Mouse (Mus musculus): ENCODE measurements at regions not wholly inside any gene's neighbourhood (a gene's known extent, or its start where the extent isn't known, plus 50 kb on each side); places are given as distances from the start of the nearest gene placed in this dataset.
"Not testable (repeated sequence)": the region's sequence is repeated elsewhere in the genome, so short reads cannot be mapped to it uniquely, and the experiment has no call there.

DNA sequence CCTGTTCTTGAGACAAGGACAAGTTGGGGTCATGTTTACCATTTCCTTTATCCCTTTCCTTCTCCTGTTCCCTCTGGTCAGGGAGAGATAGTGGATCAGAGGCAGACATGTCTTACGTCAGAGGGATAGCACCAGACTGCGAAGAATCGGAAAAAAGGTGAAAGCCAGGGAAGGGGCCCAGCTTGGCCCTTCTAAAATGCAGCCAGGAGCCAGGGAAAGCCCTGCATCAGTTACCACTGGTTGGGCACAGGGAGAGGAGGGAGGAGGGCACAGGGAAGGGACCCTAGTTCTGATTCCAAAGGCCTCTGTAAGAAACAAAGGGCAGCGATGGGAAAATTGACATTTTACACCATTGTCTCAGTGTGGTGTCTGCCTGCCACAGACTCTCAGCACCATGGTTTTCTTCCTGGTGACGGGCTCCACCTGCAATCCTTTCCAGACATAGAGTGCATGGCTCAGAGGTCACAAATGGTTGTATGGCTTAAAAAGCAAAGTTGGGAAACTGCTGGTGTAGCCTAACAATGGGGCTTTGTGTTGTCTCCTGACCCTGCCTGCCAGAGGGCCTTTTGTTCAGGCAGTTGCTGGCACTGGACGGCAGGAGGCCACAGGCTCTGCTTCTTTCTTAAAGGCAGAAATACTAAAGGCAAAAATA lies 229.9 kb downstream of the Bcl11a start:
- H3K27ac ChIP-seq (ENCODE audit: insufficient read depth, low read depth, low read length), result no peak overlapping the region
- H3K4me1 ChIP-seq (ENCODE audit: control insufficient read depth, insufficient read depth, low read length), result no peaks in the 10 kb centered on the region
- H3K36me3 ChIP-seq (ENCODE audit: control insufficient read depth, insufficient read depth, low read length), result no peaks in the 10 kb centered on the region
- H3K4me3 ChIP-seq (ENCODE audit: insufficient read depth, low read depth, low read length), result no peak overlapping the region
- DNase-seq, result no peak
- H3K27me3 ChIP-seq (replicated peaks; ENCODE audit: control insufficient read depth, insufficient read depth, low read length), result no peaks in the 10 kb centered on the region; the same call in 1 of the 2 replicates
- 83% methylated on average over 6 of the region's 6 CpGs for WGBS
- TF ChIP-seq POLR2A (IDR thresholded peaks at IDR 0.05; ENCODE audit: low read depth, low read length), result no peak
- TF ChIP-seq CTCF (conservative IDR thresholded peaks at IDR 0.05; ENCODE audit: insufficient read depth, insufficient read length, low read depth, low read length), result no peak

DNA sequence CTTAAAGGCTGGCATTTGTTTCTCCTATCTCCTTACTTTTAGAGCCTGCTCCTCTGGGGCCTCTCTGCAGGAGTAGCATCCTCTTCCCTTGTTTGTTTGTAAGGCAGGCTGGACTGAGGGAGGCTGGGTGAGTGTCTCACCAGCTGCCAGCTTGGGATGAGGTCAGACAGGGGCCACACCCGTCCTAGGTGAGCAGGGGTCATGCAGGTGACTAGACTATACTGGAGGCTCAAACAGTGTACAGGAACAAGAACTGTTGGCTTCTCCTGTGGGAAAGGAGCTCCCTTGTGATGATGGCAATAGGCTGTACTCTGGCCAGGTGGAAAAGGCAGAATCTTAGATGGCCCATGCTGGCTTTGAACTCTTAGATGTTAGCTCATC lies 230.4 kb downstream of the Bcl11a start:
- no peak overlapping the region for H3K4me3 ChIP-seq (ENCODE audit: insufficient read depth, low read depth, low read length)
- H3K27ac ChIP-seq (ENCODE audit: insufficient read depth, low read depth, low read length), result no peak overlapping the region
- no peak for DNase-seq
- H3K4me1 ChIP-seq (ENCODE audit: control insufficient read depth, insufficient read depth, low read length), result no peaks in the 10 kb centered on the region
- H3K27me3 ChIP-seq (replicated peaks; ENCODE audit: control insufficient read depth, insufficient read depth, low read length), result no peaks in the 10 kb centered on the region; the same call in 1 of the 2 replicates
- 60% methylated on average over 1 of the region's 1 CpGs for WGBS
- no peak for TF ChIP-seq POLR2A (IDR thresholded peaks at IDR 0.05; ENCODE audit: low read depth, low read length)
- TF ChIP-seq CTCF (conservative IDR thresholded peaks at IDR 0.05; ENCODE audit: insufficient read depth, insufficient read length, low read depth, low read length), result no peak
- H3K36me3 ChIP-seq (ENCODE audit: control insufficient read depth, insufficient read depth, low read length), result no peaks in the 10 kb centered on the region

DNA sequence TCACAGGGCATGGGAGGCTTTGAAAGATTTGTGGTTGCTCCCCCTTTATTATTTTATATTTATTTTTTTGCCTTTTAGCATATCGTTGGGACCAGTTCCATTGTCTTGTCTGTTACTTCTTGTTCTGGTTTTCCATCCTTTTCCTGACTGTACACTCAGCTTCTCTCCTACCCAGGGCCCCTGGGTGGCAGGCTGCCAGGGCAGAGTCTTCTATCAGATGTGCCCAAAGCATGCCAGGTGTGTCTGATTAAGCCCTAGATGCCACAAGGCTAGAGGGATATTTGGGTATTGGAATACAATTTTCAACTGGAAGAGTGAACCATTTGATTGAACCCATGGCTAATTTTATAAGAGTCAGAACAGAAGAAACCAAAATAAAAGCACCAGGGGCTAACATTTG lies 236.2 kb downstream of the Bcl11a start:
- TF ChIP-seq CTCF (conservative IDR thresholded peaks at IDR 0.05; ENCODE audit: insufficient read depth, insufficient read length, low read depth, low read length), result no peak
- no peak for TF ChIP-seq POLR2A (IDR thresholded peaks at IDR 0.05; ENCODE audit: low read depth, low read length)
- DNase-seq, result no peak
- H3K27ac ChIP-seq (ENCODE audit: insufficient read depth, low read depth, low read length), result no peak overlapping the region
- H3K36me3 ChIP-seq (ENCODE audit: control insufficient read depth, insufficient read depth, low read length), result no peaks in the 10 kb centered on the region
- no peak overlapping the region for H3K4me3 ChIP-seq (ENCODE audit: insufficient read depth, low read depth, low read length)
- H3K27me3 ChIP-seq (replicated peaks; ENCODE audit: control insufficient read depth, insufficient read depth, low read length), result no peaks in the 10 kb centered on the region
- H3K4me1 ChIP-seq (ENCODE audit: control insufficient read depth, insufficient read depth, low read length), result no peaks in the 10 kb centered on the region
- 75% methylated on average over 1 of the region's 1 CpGs for WGBS

- no peak for TF ChIP-seq POLR2A (IDR thresholded peaks at IDR 0.05; ENCODE audit: low read depth, low read length)
- TF ChIP-seq CTCF (conservative IDR thresholded peaks at IDR 0.05; ENCODE audit: insufficient read depth, insufficient read length, low read depth, low read length), result no peak
- no peaks in the 10 kb centered on the region for H3K4me1 ChIP-seq (ENCODE audit: control insufficient read depth, insufficient read depth, low read length)
- no peaks in the 10 kb centered on the region for H3K27me3 ChIP-seq (replicated peaks; ENCODE audit: control insufficient read depth, insufficient read depth, low read length)
- DNase-seq, result no peak
- no peak overlapping the region for H3K27ac ChIP-seq (ENCODE audit: insufficient read depth, low read depth, low read length)
- no peaks in the 10 kb centered on the region for H3K36me3 ChIP-seq (ENCODE audit: control insufficient read depth, insufficient read depth, low read length)
- H3K4me3 ChIP-seq (ENCODE audit: insufficient read depth, low read depth, low read length), result no peak overlapping the region
- 80% methylated on average over 3 of the region's 3 CpGs for WGBS
Measured at GRCm38 (mm10) chr11:24315582-24315981, 237.7 kb downstream of the Bcl11a start.

DNA sequence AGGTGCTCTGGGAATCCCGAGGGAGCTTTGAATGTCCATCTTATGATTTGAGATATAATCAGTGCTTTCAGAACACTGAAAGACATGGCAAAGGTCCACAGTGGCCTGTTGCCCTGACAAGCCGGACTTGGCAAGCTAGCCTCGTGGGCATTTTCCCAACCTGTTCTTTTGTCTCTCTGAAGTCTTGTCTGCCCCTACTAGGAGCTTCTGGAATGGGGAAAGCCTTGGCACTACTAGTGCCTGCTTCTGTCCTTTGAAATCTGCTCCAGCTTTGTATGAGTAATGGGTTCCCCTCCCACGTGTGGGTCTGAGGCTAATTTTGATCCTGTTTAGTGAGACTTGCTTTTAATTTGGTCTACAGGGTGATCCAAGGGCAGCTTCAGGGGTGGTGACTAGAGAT lies 238.3 kb downstream of the Bcl11a start:
- H3K36me3 ChIP-seq (ENCODE audit: control insufficient read depth, insufficient read depth, low read length), result no peaks in the 10 kb centered on the region
- H3K27ac ChIP-seq (ENCODE audit: insufficient read depth, low read depth, low read length), result no peak overlapping the region
- 68% methylated on average over 4 of the region's 4 CpGs for WGBS
- no peaks in the 10 kb centered on the region for H3K4me1 ChIP-seq (ENCODE audit: control insufficient read depth, insufficient read depth, low read length)
- no peak for DNase-seq
- TF ChIP-seq CTCF (conservative IDR thresholded peaks at IDR 0.05; ENCODE audit: insufficient read depth, insufficient read length, low read depth, low read length) (no peak), POLR2A (IDR thresholded peaks at IDR 0.05; ENCODE audit: low read depth, low read length) (no peak)
- H3K4me3 ChIP-seq (ENCODE audit: insufficient read depth, low read depth, low read length), result no peak overlapping the region
- H3K27me3 ChIP-seq (replicated peaks; ENCODE audit: control insufficient read depth, insufficient read depth, low read length), result no peaks in the 10 kb centered on the region

DNA sequence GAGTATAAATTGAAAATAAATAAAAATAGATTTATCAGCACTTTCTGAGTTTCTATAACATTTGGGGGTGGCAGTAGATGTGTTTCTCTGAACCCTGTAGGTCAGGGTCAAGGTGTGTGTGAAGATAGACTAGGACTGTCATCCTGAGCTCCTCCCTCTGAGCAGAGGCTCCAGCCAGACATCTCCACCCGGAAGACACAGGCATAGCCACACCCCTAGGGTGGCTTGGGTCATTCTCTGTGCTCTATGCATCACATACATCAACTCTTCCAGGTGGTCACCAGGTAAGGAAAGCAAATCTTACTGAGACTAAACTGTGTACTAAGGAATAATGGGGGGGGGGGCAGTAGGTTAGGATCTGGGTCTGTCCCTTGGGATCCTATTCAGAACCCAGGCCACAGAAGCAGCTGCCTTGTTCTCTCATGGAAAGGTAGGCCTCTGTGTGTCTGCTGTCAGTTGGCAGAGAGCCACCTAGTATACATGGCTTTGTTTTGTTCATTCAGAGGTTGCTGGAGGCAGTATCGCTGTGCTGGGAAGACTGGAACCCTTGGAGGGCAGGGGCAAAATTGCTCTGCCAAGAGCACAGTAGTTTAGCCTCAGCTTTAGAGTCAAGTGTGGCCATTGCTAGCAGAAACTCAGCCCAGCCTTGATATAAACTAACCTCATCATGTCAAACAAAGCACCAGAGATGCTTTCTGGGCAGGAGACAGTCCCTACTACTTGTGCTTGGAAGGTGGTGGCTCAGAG lies 240.3 kb downstream of the Bcl11a start:
- H3K4me3 ChIP-seq (ENCODE audit: insufficient read depth, low read depth, low read length), result no peak overlapping the region
- H3K27me3 ChIP-seq (replicated peaks; ENCODE audit: control insufficient read depth, insufficient read depth, low read length), result no peaks in the 10 kb centered on the region
- no peaks in the 10 kb centered on the region for H3K4me1 ChIP-seq (ENCODE audit: control insufficient read depth, insufficient read depth, low read length)
- no peak for DNase-seq
- no peaks in the 10 kb centered on the region for H3K36me3 ChIP-seq (ENCODE audit: control insufficient read depth, insufficient read depth, low read length)
- WGBS, result 87% methylated on average over 2 of the region's 2 CpGs
- TF ChIP-seq POLR2A (IDR thresholded peaks at IDR 0.05; ENCODE audit: low read depth, low read length) (no peak), CTCF (conservative IDR thresholded peaks at IDR 0.05; ENCODE audit: insufficient read depth, insufficient read length, low read depth, low read length) (no peak)
- no peak overlapping the region for H3K27ac ChIP-seq (ENCODE audit: insufficient read depth, low read depth, low read length)

GRCm38 (mm10) chr11:24319222-24319621 lies 241.4 kb downstream of the Bcl11a start:
- WGBS, result 81% methylated on average over 3 of the region's 3 CpGs
- TF ChIP-seq CTCF (conservative IDR thresholded peaks at IDR 0.05; ENCODE audit: insufficient read depth, insufficient read length, low read depth, low read length), result no peak
- no peak for TF ChIP-seq POLR2A (IDR thresholded peaks at IDR 0.05; ENCODE audit: low read depth, low read length)
- H3K27ac ChIP-seq (ENCODE audit: insufficient read depth, low read depth, low read length), result no peak overlapping the region
- no peak for DNase-seq
- H3K36me3 ChIP-seq (ENCODE audit: control insufficient read depth, insufficient read depth, low read length), result no peaks in the 10 kb centered on the region
- no peaks in the 10 kb centered on the region for H3K4me1 ChIP-seq (ENCODE audit: control insufficient read depth, insufficient read depth, low read length)
- no peak overlapping the region for H3K4me3 ChIP-seq (ENCODE audit: insufficient read depth, low read depth, low read length)
- no peaks in the 10 kb centered on the region for H3K27me3 ChIP-seq (replicated peaks; ENCODE audit: control insufficient read depth, insufficient read depth, low read length)

DNA sequence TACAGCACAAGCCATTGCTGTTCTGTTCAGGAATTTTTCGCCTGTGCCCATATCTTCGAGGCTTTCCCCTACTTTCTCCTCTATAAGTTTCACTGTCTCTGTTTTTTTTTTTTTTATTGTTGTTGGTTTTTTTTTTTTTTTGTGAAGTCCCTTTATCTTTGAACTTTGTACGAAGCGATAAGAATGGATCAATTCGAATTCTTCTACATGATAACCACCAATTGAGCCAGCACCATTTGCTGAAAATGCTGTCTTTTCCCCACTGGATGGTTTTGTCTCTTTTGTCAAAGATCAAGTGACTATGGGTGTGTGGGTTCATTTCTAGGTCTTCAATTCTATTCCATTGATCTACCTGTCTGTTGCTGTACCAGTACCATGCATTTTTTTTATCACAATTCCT lies 244.6 kb downstream of the Bcl11a start:
- H3K36me3 ChIP-seq (ENCODE audit: control insufficient read depth, insufficient read depth, low read length); H3K27ac ChIP-seq (ENCODE audit: insufficient read depth, low read depth, low read length); H3K4me1 ChIP-seq (ENCODE audit: control insufficient read depth, insufficient read depth, low read length); H3K27me3 ChIP-seq (replicated peaks; ENCODE audit: control insufficient read depth, insufficient read depth, low read length); DNase-seq; H3K4me3 ChIP-seq (ENCODE audit: insufficient read depth, low read depth, low read length): not testable (repeated sequence)
- WGBS, result 94% methylated on average over 5 of the region's 5 CpGs

All from kidney, adult 2 months (tissue).